Mouse (Mus musculus): ENCODE measurements around the gene Rccd1. TPM values are rescaled to one million over a fixed set of nuclear protein-coding genes. Genes with fewer than 3 reads are reported as not detected.

The Rccd1 gene
- polyA plus RNA-seq, 2 experiments, result 1.6 to 6.6 TPM

DNA sequence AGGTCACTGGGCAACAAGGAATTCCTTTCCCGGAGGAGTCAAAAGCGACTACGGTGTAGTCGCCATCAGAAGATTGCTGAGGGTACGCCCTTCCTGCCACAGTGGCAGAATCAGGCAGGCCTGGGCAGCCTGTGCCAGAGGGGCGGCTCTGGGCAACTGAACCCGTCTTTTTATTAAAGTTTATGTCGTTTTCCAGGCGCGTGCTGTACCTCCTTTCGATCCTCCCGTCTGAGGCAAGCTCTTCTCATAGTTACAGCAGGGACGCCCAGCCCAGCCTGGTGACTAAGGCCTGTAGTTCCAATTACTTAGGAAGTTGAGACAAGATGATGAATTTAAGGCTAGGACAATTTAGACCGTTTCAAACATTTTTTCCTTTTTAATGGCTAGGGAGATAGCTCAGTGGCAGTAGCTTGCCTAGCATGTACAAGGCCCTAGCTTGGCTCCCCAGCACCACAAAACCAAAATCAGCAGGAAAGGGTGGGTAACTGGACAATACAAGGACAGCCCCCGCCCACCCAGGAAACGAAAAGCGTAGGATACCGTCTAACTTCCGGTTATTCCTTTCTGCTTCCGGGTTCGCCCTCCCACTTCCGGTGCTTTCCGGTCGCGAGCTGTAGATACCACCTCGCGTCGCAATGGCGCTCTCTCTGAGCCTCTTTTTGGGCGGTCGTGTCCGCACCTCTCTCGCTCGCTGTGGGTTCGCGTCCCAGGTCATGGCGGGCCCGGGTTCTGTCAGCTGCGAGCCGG, 63.5 kb downstream of the Rccd1 start, which contains the start of gene Ngrn:
TSS of gene Ngrn (plus strand) at position 591 of the 747 bp plus-strand sequence.
- Histone ChIP-seq H3K4me3 (ENCODE audit: insufficient read depth in 1 of 2, low read depth in 2 of 2, low read length in 2 of 2) (peak within 1 kb of the TSS; percentile 88 to 91), H3K27me3 (ENCODE audit: control insufficient read depth, insufficient read depth, low read length) (no peaks in the 10 kb centered on the region), H3K4me1 (replicated peaks; ENCODE audit: control insufficient read depth in 2 of 2, insufficient read depth in 2 of 2, low read length in 1 of 2) (peaks cover 7 to 9% of the 10 kb centered on the region in 2 experiments), H3K4me2 (ENCODE audit: low read depth) (peak within 1 kb of the TSS; percentile 87), H3K27ac (peak within 1 kb of the TSS; percentile 68), H3K9me3 (ENCODE audit: control insufficient read depth, low read length) (no peaks in the 10 kb centered on the region), H3K9ac (replicated peaks) (peak within 1 kb of the TSS; percentile 85), H3K36me3 (replicated peaks; ENCODE audit: control insufficient read depth, insufficient read depth, low read depth) (peaks cover 24% of the 10 kb centered on the region)
- ATAC-seq (ENCODE audit: insufficient read depth), result peak; percentile 86
- WGBS (ENCODE audit: insufficient replicate concordance), result 25% methylated on average over 40 of the region's 40 CpGs
- TF ChIP-seq EP300 (IDR thresholded peaks at IDR 0.05; ENCODE audit: low read depth) (peak; percentile 23; the same call in 1 of the 2 replicates), CTCF (IDR thresholded peaks at IDR 0.05; ENCODE audit: low read depth) (peak; percentile 59)
- DNase-seq (ENCODE audit: low read depth in 3 of 3, low spot score in 3 of 3), result peak; percentile 79 to 81 (median 79)

GRCm38 (mm10) chr7:80257706-80258105, 66.5 kb downstream of the Rccd1 start:
- H3K4me3 ChIP-seq (ENCODE audit: insufficient read depth in 1 of 2, low read depth in 2 of 2, low read length in 2 of 2), result no peak overlapping the region
- no peak overlapping the region for H3K9ac ChIP-seq (replicated peaks)
- no peak overlapping the region for H3K4me2 ChIP-seq (ENCODE audit: low read depth)
- H3K27ac ChIP-seq, result no peak overlapping the region
- DNase-seq (ENCODE audit: low read depth in 3 of 3, low spot score in 3 of 3) (no peak), ATAC-seq (ENCODE audit: insufficient read depth) (no peak)
- TF ChIP-seq EP300 (IDR thresholded peaks at IDR 0.05; ENCODE audit: low read depth) (no peak), CTCF (IDR thresholded peaks at IDR 0.05; ENCODE audit: low read depth) (no peak)
- H3K36me3 ChIP-seq (replicated peaks; ENCODE audit: control insufficient read depth, insufficient read depth, low read depth), result no peaks in the 10 kb centered on the region
- H3K9me3 ChIP-seq (ENCODE audit: control insufficient read depth, low read length), result no peaks in the 10 kb centered on the region
- no peaks in the 10 kb centered on the region for H3K27me3 ChIP-seq (ENCODE audit: control insufficient read depth, insufficient read depth, low read length)
- H3K4me1 ChIP-seq (replicated peaks; ENCODE audit: control insufficient read depth in 2 of 2, insufficient read depth in 2 of 2, low read length in 1 of 2), result peaks cover 12 to 15% of the 10 kb centered on the region in 2 experiments
- WGBS (ENCODE audit: insufficient replicate concordance), result 49% methylated on average over 2 of the region's 2 CpGs

DNA sequence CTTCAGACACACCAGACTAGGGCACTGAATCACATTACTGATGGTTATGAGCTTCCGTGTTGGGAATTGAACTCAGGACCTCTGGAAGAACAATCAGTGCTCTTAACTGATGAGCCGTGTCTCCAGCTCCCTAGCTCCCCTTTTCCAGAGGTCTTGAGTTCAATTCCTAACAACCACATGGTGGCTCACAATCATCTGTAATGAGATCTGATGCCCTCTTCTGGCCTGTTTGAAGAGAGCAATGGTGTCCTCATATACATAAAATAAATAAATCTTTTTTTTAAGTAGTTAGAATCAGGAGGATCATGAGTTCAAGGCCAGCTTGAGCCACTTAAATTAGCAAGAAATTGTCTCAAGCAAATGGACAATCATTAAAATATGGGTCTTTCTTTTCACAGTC, 68.3 kb downstream of the Rccd1 start:
- DNase-seq (ENCODE audit: low read depth in 3 of 3, low spot score in 3 of 3) (no peak), ATAC-seq (ENCODE audit: insufficient read depth) (no peak)
- Histone ChIP-seq H3K4me2 (ENCODE audit: low read depth) (no peak overlapping the region), H3K4me1 (replicated peaks; ENCODE audit: control insufficient read depth in 2 of 2, insufficient read depth in 2 of 2, low read length in 1 of 2) (peaks cover 5 to 9% of the 10 kb centered on the region in 2 experiments; a peak in 3 of 4 replicates), H3K4me3 (ENCODE audit: insufficient read depth in 1 of 2, low read depth in 2 of 2, low read length in 2 of 2) (no peak overlapping the region), H3K9ac (replicated peaks) (no peak overlapping the region), H3K27ac (no peak overlapping the region), H3K36me3 (replicated peaks; ENCODE audit: control insufficient read depth, insufficient read depth, low read depth) (no peaks in the 10 kb centered on the region), H3K9me3 (ENCODE audit: control insufficient read depth, low read length) (no peaks in the 10 kb centered on the region), H3K27me3 (ENCODE audit: control insufficient read depth, insufficient read depth, low read length) (no peaks in the 10 kb centered on the region)
- 50% methylated on average over 2 of the region's 2 CpGs for WGBS (ENCODE audit: insufficient replicate concordance)
- TF ChIP-seq EP300 (IDR thresholded peaks at IDR 0.05; ENCODE audit: low read depth) (no peak), CTCF (IDR thresholded peaks at IDR 0.05; ENCODE audit: low read depth) (peak; percentile 39; the same call in 1 of the 2 replicates)

GRCm38 (mm10) chr7:80252886-80253285, 71.4 kb downstream of the Rccd1 start:
- H3K27ac ChIP-seq, result no peak overlapping the region
- ATAC-seq (ENCODE audit: insufficient read depth), result no peak
- WGBS (ENCODE audit: insufficient replicate concordance), result 39% methylated on average over 11 of the region's 11 CpGs
- H3K9me3 ChIP-seq (ENCODE audit: control insufficient read depth, low read length), result no peaks in the 10 kb centered on the region
- TF ChIP-seq CTCF (IDR thresholded peaks at IDR 0.05; ENCODE audit: low read depth), result no peak
- DNase-seq (ENCODE audit: low read depth in 3 of 3, low spot score in 3 of 3), result no peak
- no peak overlapping the region for H3K9ac ChIP-seq (replicated peaks)
- peaks cover 5 to 6% of the 10 kb centered on the region in 2 experiments; a peak in 2 of 4 replicates for H3K4me1 ChIP-seq (replicated peaks; ENCODE audit: control insufficient read depth in 2 of 2, insufficient read depth in 2 of 2, low read length in 1 of 2)
- H3K27me3 ChIP-seq (ENCODE audit: control insufficient read depth, insufficient read depth, low read length), result no peaks in the 10 kb centered on the region
- H3K36me3 ChIP-seq (replicated peaks; ENCODE audit: control insufficient read depth, insufficient read depth, low read depth), result no peaks in the 10 kb centered on the region
- H3K4me2 ChIP-seq (ENCODE audit: low read depth), result no peak overlapping the region
- H3K4me3 ChIP-seq (ENCODE audit: insufficient read depth in 1 of 2, low read depth in 2 of 2, low read length in 2 of 2), result no peak overlapping the region

GRCm38 (mm10) chr7:80252437-80252836, 71.8 kb downstream of the Rccd1 start:
- no peaks in the 10 kb centered on the region for H3K36me3 ChIP-seq (replicated peaks; ENCODE audit: control insufficient read depth, insufficient read depth, low read depth)
- no peak overlapping the region for H3K27ac ChIP-seq
- WGBS (ENCODE audit: insufficient replicate concordance), result 70% methylated on average over 7 of the region's 7 CpGs
- no peak overlapping the region for H3K4me3 ChIP-seq (ENCODE audit: insufficient read depth in 1 of 2, low read depth in 2 of 2, low read length in 2 of 2)
- H3K9ac ChIP-seq (replicated peaks), result no peak overlapping the region
- H3K9me3 ChIP-seq (ENCODE audit: control insufficient read depth, low read length), result no peaks in the 10 kb centered on the region
- ATAC-seq (ENCODE audit: insufficient read depth) (no peak), DNase-seq (ENCODE audit: low read depth in 3 of 3, low spot score in 3 of 3) (no peak)
- H3K4me2 ChIP-seq (ENCODE audit: low read depth), result no peak overlapping the region
- no peak for TF ChIP-seq CTCF (IDR thresholded peaks at IDR 0.05; ENCODE audit: low read depth)
- no peak for TF ChIP-seq EP300 (IDR thresholded peaks at IDR 0.05; ENCODE audit: low read depth)
- H3K4me1 ChIP-seq (replicated peaks; ENCODE audit: control insufficient read depth in 2 of 2, insufficient read depth in 2 of 2, low read length in 1 of 2), result peaks cover 5 to 6% of the 10 kb centered on the region in 2 experiments; a peak in 2 of 4 replicates
- H3K27me3 ChIP-seq (ENCODE audit: control insufficient read depth, insufficient read depth, low read length), result no peaks in the 10 kb centered on the region
